Mouse (Mus musculus): Measurements from ENCODE around the gene Kat6b.

- no peak for TF ChIP-seq USF1 (IDR thresholded peaks at IDR 0.05; ENCODE audit: low read depth, low read length)
- TF ChIP-seq CTCF (conservative IDR thresholded peaks at IDR 0.05 in 1 of 2, IDR thresholded peaks at IDR 0.05 in 1 of 2; ENCODE audit: low read depth in 2 of 2, low read length in 2 of 2), result no peak
- no peak for TF ChIP-seq ZC3H11A (IDR thresholded peaks at IDR 0.05; ENCODE audit: low read depth, low read length)
- TF ChIP-seq ETS1 (conservative IDR thresholded peaks at IDR 0.05; ENCODE audit: low read depth, low read length), result no peak
- TF ChIP-seq HCFC1 (IDR thresholded peaks at IDR 0.05; ENCODE audit: low read depth, low read length), result no peak
Observed at GRCm38 (mm10) chr14:21558440-21559131, 77.4 kb downstream of the Kat6b start.

Measured in CH12.LX (cell line).